Mouse (Mus musculus) liver, postnatal 0 days (tissue): ENCODE data around the gene Olfr1364.

Experiments used
- CTCF ChIP-seq: sonication (generic); IDR thresholded peaks from 2 replicates; pipeline ENCODE4 v1.5.1; 2016; ENCODE audit warnings: antibody characterized with exemption, low read depth
- EP300 ChIP-seq: IDR thresholded peaks from 2 replicates; pipeline ENCODE4 v1.6.1; 2016; ENCODE audit warnings: antibody characterized with exemption, low read depth, mild to moderate bottlenecking

DNA sequence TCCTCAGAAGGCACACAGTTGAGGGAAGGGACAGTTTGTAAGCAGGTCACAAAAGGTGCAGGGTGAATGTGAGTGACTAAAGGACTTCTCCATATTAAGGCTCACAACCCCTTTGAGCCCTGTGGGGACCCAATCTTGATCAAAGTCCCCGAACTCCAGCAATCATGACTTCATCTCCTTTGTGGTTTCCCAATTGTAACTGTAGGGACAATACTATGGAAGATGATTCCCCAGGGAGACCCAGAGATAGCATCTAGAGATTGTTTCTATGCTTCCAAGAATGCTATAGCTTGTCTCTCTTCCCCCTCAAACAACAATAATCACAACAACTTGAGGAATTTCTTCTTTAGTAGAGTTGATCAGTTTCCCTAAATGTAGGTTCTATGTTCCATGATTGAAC is 38.9 kb downstream of the Olfr1364 start, which contains the start of gene Olfr1366:
- TF ChIP-seq CTCF (no peak), EP300 (no peak)
